Mouse (Mus musculus): ENCODE measurements around the gene Ccn6.
A peak's percentile ranks its signal among the peaks of the same experiment; 100 is the strongest.

The Ccn6 gene

GRCm38 (mm10) chr10:39158306-39158705 lies 5.3 kb downstream of the Ccn6 start:
- no peak for DNase-seq

- DNase-seq, result no peak
These were observed 6.3 kb downstream of the Ccn6 start for GRCm38 (mm10) chr10:39157321-39157720.

- DNase-seq, result no peak
These were observed 6.9 kb downstream of the Ccn6 start for GRCm38 (mm10) chr10:39156719-39157118.

- no peak for DNase-seq
These were observed 21.4 kb downstream of the Ccn6 start for GRCm38 (mm10) chr10:39142216-39142615.

- no peak for DNase-seq
These were observed 22.2 kb downstream of the Ccn6 start for GRCm38 (mm10) chr10:39141401-39141800.

- no peak for DNase-seq
These were observed 22.8 kb downstream of the Ccn6 start for GRCm38 (mm10) chr10:39140843-39141242.

- DNase-seq, result no peak
These were observed 24.8 kb downstream of the Ccn6 start for GRCm38 (mm10) chr10:39138761-39139160.

- no peak for DNase-seq
These were observed 25.8 kb downstream of the Ccn6 start for GRCm38 (mm10) chr10:39137766-39138165.

GRCm38 (mm10) chr10:39133462-39134310 lies 29.9 kb downstream of the Ccn6 start, which contains the start of the genes Fam229b and Tube1:
Gene Fam229b, minus strand, starts transcription at chr10:39133914.
Gene Tube1, plus strand, starts transcription at chr10:39133976.
- DNase-seq, result peak; percentile 90 to 94

GRCm38 (mm10) chr10:39121412-39121811 lies 42.2 kb downstream of the Ccn6 start:
- no peak for DNase-seq

GRCm38 (mm10) chr10:39109489-39109874 lies 54.1 kb downstream of the Ccn6 start:
- DNase-seq, result no peak

GRCm38 (mm10) chr10:39108837-39109488 lies 54.6 kb downstream of the Ccn6 start:
- DNase-seq, result no peak

GRCm38 (mm10) chr10:39106935-39107334 lies 56.7 kb downstream of the Ccn6 start:
- no peak for DNase-seq

- DNase-seq, result no peak
These were observed 57.2 kb downstream of the Ccn6 start for GRCm38 (mm10) chr10:39106413-39106812.

- DNase-seq, result no peak
These were observed 58.7 kb downstream of the Ccn6 start for GRCm38 (mm10) chr10:39104803-39105449.
